Mouse (Mus musculus): ENCODE measurements around the gene Ube2k.

- TF ChIP-seq EP300 (IDR thresholded peaks at IDR 0.05; ENCODE audit: low read length) (no peak), RCOR1 (conservative IDR thresholded peaks at IDR 0.05; ENCODE audit: low read depth, low read length) (no peak)
Observed at GRCm38 (mm10) chr5:65489830-65490229, 47.2 kb upstream of the Ube2k start.
